Mouse (Mus musculus): ENCODE data around the gene Ispd.
"Not testable (repeated sequence)": the region's sequence is repeated elsewhere in the genome, so short reads cannot be mapped to it uniquely, and the experiment has no call there.

The Ispd gene

DNA sequence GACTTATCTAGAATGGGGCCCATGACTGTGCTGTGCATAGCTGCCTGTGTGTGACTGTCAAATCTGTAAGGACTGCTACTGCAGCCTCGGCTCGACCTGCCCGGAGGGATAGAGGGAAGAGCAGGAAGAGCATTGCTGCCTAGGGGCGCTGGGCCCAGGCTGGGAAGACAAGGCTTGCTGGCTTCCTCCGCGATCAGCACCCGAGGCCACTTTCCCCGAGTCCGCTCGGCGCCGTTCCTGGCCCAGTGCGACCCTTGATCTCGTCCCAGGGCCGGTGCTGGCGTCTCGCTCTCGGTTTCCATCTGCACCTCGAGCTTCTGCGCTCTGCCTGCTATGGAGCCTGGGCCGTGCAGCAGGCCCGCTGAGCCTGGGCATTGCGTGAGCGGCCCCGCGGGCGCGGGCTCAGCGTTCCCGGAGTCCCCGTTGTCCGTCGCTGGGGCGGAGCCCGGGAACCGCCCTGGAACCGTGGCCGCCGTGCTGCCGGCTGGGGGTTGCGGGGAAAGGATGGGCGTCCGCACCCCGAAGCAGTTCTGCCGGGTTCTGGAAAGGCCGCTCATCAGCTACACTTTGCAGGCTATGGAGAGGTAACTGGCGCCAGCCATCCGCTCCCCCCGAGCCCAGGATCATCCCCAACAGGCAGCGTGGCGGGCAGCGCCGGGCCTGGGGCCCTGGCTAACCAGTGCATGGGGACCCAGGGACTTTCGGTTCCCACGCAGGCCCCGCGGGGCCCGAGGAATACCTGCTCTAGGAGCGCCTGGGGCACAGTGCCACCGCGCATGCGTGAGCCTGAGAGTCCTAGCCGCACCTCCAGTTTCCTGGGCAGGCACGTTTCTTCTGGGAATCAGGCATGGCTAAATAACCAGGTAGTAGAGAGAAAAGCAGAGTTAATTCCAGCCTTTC lies at the start of gene Ispd, which contains the start of gene D630036H23Rik:
Gene Ispd (plus strand): TSS at position 10 of the 900 bp plus-strand sequence.
Gene D630036H23Rik (minus strand): TSS at position 741 of the 900 bp plus-strand sequence.
- DNase-seq (ENCODE audit: low spot score), result peak; percentile 54

DNA sequence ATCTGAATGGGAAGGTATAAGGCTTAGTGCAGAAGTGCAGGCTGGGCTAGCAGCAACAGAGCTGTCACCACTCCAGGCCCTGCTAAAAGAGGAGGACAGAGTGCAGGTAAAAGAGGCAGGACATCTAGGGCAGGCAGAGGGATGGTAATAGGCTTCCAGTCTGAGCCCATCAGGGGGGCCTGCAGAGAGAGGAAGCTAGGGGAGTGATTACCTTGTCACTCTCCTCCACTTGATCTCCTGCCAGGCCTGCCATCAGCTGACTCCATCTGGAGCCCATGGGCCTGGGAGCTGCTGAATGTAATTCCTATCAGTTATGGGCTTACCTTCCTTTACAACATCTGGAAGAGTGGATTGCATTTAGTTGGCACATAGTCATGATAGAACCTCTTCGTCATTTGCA lies 48.6 kb upstream of the Ispd start:
- DNase-seq (ENCODE audit: low spot score), result no peak

DNA sequence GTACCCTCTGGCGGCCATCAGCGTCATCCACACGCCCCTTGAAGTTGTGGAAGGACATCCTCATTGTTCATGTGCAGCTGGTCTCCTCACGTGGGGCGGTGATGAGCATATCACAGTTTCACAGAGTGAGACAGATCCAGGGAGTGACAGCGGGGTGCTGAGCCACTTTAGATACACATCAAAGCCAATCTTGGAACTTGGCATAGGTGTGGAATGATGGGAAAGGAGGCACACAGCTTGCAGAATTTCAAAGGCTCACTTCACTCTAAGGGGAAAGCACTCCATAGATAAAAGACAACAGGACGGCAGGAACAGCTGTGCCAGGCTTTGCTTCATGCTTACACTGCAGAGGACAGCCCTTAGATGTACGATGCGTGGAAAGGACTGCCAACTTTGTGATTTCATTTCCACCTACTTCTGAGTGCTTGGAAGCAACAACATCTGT lies 47.4 kb upstream of the Ispd start:
- no peak for DNase-seq (ENCODE audit: low spot score)

DNA sequence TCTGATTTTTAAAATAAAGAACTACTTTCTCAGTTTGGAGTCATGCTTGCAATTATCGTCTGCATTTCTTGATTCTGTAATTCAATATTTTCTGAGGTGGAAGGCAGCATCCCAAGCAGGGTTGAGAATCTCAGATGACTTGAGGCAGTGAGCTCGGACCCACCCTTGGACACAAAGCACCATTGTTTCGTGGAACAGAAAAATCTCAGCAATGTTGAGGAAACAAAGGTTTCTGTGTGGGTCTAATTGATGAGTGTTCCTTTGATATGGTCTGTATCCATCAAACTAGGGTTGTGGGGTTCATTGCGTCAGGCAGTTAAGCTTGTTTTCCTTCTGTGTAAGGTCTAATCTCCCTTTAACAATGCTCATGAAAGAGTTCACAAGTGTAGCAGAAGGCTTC lies 37.1 kb upstream of the Ispd start:
- no peak for DNase-seq (ENCODE audit: low spot score)

DNA sequence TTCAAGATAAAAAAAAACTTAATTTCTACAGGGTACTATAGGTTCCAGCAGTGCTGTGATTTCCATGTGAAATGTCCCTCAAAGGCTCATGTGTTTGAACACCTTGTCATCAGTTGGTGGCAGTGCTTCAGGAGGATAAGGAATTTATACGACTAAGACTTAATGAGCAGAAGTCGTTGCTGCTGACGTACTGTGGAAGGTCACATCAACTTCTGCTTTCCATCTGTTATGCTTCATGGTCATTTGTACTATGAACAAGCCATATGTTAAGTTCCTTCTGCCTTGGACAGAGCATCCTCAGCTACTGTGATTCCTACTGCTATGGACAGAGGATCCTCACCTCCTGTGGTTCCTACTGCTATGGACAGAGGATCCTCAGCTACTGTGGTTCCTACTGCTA lies 21.2 kb upstream of the Ispd start:
- no peak for DNase-seq (ENCODE audit: low spot score)

DNA sequence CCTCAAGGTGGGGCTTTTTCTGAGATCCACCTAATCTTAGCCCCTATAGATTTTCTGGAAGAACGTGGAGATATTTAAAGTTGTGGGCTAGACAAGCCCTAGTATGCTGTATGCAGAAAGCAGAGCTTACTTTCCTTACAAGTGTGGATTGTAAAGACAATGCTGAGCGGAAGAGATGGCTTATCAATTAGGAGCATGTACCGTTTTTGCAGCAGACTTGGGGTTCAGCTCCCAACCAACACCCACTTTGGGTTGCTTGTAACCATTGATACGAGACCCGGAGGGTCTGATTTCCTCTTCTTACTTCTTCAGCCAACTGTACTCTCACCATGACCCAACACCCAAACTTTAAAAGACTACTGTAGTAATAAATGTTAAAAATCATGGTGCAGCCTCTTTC lies 20.6 kb upstream of the Ispd start:
- no peak for DNase-seq (ENCODE audit: low spot score)

DNA sequence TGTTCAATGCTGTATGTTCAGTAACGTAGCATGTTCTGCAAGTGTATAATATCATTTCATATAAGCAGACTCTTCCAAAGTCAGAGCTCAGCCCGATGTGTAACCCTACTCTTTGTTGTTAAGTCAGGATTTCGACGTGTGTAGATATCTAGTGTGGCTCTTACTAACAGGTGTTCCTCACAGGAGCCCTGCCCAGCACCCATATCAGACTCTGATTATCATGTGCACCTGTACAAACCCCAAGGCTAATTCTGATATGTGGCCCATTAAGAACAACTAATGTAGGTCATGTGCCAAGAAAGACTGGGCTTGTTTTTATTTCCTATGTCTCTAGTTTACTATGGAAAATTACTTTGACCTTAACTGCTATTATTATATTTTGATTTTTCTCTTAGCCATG lies 17.2 kb upstream of the Ispd start:
- no peak for DNase-seq (ENCODE audit: low spot score)

DNA sequence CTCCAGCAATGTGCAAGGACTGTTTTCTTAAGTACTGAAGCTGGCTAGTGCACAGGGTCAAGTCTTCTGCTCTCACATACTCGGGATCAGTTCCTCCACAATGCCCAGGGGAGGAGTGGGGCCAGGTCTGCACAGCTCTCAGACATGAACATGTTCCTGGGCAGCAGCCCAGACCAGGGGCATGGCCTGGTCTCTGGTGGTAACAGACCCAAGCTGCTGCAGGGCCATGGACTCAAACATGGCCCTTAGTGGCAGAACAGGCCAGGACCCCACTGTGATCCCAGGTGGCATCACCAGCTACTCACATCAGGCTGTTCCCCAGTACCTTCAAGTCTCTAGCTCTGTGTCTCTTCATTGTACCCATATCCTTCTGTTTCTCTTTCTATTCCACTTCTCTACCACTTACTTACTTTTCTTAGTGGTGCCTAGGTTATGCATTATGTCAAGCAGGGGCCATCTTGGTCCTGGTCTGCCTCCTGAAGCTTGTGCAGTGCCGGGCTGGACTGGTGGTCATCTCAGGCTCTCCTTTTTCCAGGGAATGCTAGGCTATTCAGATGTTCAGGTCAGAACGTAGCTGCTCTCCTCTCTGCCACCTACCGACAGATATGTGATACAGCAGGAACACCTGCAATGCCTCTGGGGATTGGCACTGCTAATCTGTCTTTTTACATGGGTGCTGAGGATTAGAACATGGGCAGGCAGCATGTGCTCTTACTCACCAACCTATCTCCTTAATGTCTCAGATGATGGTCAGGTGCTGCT lies 7.8 kb upstream of the Ispd start:
- DNase-seq (ENCODE audit: low spot score), result no peak

DNA sequence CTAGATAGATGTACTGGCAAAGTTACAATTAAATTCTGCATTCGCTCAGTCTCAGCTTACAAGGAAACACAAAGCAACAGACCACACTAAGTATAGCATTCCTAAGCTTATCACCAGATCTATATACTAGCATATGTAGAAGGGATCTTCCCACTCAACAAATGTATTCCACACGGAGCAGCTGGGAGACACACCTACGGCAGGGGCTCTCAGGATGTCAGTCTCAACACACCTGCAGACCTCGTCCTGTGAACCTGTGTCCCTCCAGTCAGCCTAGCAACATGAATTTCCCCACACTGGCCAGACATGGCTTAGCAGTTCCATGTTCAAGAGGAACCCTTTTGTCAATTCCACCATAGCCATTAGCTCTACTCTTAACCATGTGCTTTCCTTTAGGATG lies 4.9 kb upstream of the Ispd start:
- not testable (repeated sequence) for DNase-seq (ENCODE audit: low spot score)

DNA sequence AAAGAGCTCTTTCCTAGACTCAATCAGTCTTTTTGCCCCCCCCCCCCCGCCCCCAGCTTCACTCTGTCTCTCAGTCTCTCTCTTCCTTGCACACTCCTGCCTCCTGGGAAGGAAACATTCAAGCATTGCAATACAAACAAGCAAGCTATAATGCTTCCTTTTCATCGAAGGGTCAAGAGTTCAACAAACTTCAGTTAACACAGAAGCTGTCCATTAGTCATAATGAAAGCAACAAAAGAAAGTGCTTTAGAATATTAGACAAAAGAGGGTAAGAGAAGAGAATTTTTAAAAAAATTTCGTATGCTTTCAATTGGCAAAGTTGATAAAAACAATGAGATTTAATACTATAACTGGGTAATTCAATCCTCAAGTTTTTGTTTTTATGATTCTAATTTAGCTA lies 996 bp upstream of the Ispd start:
- no peak for DNase-seq (ENCODE audit: low spot score)

DNA sequence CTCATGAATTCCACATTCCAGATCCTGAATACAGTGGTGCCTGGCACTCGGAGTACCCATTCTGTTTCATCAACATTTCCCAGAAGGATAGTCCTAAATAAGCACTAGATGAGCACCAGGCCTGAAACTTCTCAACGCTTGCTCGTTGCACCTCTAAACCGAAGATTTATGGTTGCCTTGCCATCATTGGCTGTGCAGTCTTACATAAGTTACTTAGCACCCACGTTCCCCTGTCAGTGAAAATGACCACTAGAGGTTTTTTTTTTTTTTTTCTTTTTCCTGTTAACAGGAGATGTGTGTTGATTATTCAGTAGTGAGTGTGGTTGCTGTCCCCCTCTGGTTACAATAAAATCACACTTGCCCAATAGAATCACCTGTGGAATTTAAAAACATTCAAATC lies 444 bp upstream of the Ispd start:
- no peak for DNase-seq (ENCODE audit: low spot score)

DNA sequence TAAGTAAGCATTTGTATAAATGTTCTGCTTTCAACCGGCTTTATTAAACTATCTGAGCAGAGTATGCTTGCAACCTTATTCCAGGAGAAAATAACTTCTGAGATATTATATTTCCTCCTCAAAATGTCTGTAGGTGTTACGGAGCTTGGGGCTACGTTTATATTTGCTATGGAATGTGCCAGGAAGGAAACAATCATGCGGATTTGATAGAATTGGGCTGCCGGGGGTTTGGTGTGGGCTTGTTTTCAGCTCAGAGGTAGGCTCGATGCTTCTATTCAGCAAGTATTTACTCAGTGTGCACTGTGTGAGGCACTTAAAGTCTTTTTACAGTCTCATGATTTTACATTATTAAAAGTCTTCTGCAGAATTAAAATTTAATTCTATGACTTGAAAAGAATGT lies 4.1 kb downstream of the Ispd start:
- no peak for DNase-seq (ENCODE audit: low spot score)

DNA sequence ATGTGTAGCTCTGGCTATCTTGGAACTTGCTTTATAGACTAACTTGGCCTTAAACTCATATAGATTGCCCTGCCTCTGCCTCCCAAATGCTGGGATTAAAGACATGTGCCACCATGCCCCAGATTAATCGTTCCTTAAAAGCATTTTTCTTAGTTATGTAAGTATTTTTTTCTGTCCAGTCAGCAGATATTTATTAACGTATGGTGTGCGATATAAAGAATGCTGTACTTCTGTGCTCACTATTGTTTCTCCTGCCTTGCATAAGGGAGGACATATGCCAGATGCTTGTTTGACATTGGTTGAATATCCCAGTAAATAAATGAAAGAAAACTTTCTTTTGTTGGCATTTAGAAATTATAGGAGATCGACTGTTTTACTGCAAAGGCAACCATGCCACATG lies 5.7 kb downstream of the Ispd start:
- DNase-seq (ENCODE audit: low spot score), result no peak

DNA sequence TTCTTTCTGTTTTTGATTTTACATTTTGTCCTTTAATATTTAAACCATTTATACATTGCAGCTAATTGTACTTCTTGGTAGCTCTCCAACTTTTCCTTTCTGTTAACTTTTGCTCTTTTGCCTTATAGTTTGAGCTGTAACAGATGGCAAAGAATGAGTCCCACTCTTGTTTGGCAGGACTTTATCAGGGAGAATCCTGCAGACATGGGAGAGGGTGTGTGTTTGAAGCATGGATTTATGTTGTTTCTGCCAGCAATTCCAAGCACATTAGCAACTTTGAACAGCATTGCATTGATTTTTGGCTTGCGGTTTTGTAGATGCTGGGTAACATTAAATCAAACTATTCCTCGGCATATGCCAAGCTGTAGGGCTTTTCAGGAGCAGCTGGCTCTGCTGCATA lies 13.9 kb downstream of the Ispd start:
- no peak for DNase-seq (ENCODE audit: low spot score)

DNA sequence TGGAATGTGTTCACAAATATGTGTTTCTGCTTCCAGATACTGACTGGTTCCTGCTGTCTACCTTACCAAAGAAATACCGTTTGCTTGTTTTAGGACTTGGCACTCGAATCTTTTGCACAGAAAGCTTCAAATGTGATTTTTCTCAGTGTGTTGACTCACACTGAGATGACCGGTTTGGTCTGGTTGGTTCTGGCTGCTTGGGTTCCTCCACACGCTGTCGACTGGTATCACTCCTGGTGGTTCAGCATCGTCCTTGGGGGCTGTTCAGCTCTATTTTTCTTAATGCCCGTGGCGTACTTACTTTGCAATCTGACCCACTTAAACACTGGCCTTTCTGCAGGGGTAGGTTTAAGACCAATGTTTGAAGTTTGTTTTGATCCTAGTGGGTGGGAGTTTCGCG lies 42.4 kb downstream of the Ispd start:
- DNase-seq (ENCODE audit: low spot score), result no peak

DNA sequence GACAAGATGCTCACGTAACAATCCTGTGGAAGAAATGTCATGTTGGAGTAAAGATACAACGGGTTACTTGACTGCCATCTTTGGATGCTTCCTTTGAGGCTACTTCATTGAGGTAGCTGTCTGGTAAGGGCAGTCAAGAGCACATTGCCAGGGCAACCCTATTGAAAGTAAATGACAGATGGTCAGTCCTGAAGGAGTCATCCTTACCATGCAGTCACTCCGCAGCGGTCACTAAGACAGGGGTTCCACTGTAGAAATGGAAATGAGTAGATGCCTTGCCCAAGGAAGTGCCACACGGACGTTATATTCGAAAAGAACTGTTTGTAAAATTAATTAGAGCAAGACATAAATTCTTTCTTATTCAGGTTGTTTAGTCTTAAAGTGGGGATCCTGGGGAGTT lies 44.0 kb downstream of the Ispd start:
- DNase-seq (ENCODE audit: low spot score), result no peak

DNA sequence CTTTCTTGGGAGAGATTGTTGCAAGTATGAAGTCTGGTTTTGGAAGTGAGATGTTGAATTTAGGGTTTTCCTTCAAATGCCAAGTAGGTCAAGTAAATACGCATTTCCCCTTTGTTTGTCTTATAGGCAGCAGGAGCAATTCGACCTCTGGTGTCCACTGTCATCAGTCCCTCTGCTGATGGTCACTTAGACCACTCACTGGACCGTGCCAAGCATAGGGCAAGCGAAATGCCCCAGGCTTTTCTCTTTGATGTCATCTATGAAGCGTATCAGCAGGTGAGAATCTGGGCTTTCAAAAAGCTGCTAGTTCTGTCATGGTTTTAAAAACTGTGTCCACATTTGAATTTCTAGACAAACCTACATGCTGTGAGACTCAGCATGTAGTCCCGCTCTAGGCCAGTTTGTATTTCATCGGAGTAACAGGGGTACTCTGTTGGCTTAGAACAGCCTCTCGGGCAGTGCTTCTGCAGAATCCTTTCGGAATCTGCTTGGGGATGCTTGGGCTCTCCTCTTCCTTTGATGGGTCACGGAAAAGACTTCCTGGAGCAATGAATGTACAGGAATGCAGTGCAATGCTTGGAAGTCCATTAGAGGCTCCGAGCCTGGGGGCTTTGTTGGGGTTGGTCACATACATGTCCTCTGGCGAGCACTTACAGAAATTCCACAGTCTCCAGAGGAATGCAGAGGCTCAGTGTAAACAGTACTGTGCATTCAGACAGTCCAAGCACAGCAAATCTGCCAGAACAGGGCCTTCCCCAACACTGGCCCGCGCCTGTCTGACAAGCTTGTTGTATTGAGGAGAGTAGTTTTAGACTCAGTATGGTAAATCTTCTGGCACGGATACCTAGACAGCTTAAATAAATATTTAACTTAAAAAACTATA lies 45.2 kb downstream of the Ispd start:
- DNase-seq (ENCODE audit: low spot score), result no peak

DNA sequence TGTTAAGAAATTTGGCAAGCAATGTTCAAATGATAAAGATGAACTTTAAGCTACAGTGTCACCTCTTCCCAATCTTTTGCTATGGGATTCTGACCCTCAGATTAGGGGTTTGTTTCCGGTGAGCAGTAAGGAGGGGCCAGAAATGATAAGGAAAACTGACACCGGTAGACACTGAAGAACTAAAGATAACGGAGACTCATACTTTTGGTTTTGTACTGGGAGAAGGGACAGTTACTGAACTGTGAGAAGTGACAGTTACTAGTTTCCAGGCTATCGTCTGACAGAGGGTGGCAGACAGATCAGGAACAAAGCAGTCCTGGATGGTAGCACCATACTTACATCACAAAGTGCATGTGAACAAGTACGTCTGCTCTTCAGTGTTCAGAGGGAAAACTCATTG lies 55.7 kb downstream of the Ispd start:
- no peak for DNase-seq (ENCODE audit: low spot score)

DNA sequence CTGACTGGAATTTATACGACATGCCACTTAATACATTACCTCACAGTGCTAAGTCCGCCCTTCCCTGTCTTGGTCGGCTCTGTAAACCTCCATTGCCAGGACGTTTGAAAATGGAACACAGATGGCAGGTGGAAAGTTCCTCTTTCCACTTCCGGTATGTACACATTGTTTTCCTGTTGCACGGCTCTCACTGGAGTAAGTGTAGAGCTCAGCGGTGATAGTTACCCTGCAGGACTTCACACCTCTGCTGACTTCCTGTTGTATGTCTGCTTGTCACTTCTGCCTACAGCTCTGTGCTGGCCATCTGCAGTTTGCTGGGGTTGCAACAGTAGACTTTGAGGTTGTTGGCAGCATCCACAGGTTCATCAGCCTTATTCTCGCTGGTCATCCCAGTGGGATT lies 58.1 kb downstream of the Ispd start:
- no peak for DNase-seq (ENCODE audit: low spot score)

DNA sequence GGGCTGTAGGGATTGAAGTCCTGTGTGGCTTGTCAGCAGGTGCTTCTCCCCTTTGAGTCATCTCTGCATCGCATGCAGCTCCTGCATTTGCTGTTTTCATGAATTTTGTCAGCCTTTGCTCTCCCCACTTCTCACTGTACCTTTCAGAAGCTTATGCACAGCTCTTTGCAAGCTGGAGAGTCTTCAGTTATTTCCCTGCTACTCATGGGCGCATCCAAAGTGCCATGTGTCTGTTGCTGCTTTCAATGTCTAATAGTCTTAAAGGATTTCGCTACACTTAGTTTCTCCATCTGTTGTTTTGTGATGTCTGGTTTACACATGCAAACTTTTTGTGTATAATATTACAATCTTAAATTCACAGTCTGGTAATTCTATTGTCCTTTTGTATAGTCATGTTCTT lies 74.8 kb downstream of the Ispd start:
- DNase-seq (ENCODE audit: low spot score), result no peak

DNA sequence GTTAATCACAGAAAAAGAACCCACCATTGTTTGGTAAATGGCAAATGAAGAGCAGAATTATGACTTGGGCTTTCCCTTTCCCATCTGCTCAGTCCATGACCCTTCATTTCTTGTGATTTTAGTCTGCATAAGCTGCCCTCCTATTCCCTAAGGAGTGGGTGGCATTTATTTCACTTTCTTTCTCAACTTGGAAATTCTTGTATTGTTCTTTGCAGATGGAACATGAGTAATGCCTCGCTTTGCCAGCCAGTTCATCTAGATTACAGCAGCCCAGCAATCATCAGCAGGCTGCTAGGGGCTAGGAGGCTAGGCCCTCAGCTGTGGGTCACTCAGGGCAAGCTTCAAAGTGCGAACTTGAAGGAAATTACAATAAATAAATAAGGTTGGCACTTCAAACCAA lies 76.5 kb downstream of the Ispd start:
- DNase-seq (ENCODE audit: low spot score), result no peak

DNA sequence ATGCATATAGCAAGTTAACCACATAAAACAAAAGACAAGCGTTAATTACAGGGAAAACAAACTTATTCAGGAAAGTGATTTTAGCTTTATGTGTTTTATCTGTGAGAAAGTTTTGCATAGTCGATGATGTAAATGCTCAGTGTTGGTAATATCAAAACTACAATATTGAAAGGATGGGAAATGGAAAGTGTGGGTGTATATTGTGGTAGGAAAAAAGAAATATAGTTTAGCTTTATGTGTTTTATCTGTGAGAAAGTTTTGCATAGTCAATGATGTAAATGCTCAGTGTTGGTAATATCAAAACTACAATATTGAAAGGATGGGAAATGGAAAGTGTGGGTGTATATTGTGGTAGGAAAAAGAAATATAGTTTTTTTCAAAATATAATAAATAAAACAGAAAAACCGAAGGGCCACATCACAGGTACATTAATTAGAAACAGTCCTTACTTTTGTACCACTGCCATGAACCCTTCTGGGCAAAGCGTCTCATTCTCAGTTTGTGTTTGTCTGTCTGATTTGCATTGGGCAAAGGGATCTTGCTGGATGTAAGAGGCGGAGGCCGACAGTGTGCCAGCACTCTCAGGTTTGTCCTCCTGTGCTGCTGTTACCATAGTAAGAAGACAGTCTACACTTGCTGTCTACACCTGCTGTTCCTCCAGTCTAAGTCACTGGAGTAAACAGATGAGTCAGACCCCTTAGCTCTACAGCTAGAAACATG lies 87.2 kb downstream of the Ispd start:
- DNase-seq (ENCODE audit: low spot score), result no peak

Measured in T-cell, adult 2 months (primary cell).